Mouse (Mus musculus) liver, embryonic 14.5 days (tissue): ENCODE data around the gene Otud7b. TPM values are rescaled to one million over a fixed set of nuclear protein-coding genes. Genes with fewer than 3 reads are reported as not detected.

Source experiments
- ATAC-seq: fragments of 200-750 bp; cut with Nextera tagmentation; 2 replicates; pipeline ENCODE4 v1.8.0; 2017; ENCODE audit warnings: moderate number of reproducible peaks, mild to moderate bottlenecking, moderate library complexity; ENCODE audit not compliant: insufficient read depth
- DNase-seq, 3 experiments: peaks; one replicate each; pipeline ENCODE4 v3.0.0-alpha.2; 2012 to 2013; ENCODE audit warnings: low read depth in 3 of 3, low spot score in 3 of 3
- H3K27ac ChIP-seq: fragments of 300-500 bp; sonication (generic); 2 replicates; pipeline ENCODE4 v1.5.1; 2014; ENCODE audit warnings: moderate library complexity, mild to moderate bottlenecking, control low read depth, inconsistent platforms
- H3K27me3 ChIP-seq: fragments of 300-500 bp; sonication (generic); 2 replicates; pipeline ENCODE4 v1.6.1; 2014; ENCODE audit warnings: mild to moderate bottlenecking, low read length, moderate library complexity; ENCODE audit not compliant: control insufficient read depth, insufficient read depth
- H3K36me3 ChIP-seq: fragments of 300-500 bp; sonication (generic); replicated peaks from 2 replicates; pipeline ENCODE4 v1.6.1; 2014; ENCODE audit warnings: low read depth; ENCODE audit not compliant: control insufficient read depth, insufficient read depth
- H3K4me1 ChIP-seq, 2 experiments: fragments of 200-500 bp in 1 of 2; fragments of 300-500 bp in 1 of 2; sonication (generic) in 1 of 2; replicated peaks; 2 replicates each; pipeline ENCODE4 v1.6.1; 2012 to 2014; ENCODE audit warnings: antibody characterized with exemption in 1 of 2, inconsistent platforms in 1 of 2, low read length in 1 of 2; ENCODE audit not compliant: control insufficient read depth in 2 of 2, insufficient read depth in 2 of 2
- H3K4me2 ChIP-seq: fragments of 300-500 bp; sonication (generic); 2 replicates; pipeline ENCODE4 v1.6.1; 2014; ENCODE audit warnings: low read depth, mild to moderate bottlenecking, control low read depth, moderate library complexity
- H3K4me3 ChIP-seq, 2 experiments: fragments of 200-500 bp in 1 of 2; fragments of 300-500 bp in 1 of 2; sonication (generic) in 1 of 2; 2 replicates each; pipeline ENCODE4 v1.5.1; 2012 to 2014; ENCODE audit warnings: low read depth in 2 of 2, low read length in 2 of 2, mild to moderate bottlenecking in 2 of 2, control low read depth in 1 of 2, inconsistent platforms in 1 of 2, moderate library complexity in 1 of 2; ENCODE audit not compliant: insufficient read depth in 1 of 2
- H3K9ac ChIP-seq: fragments of 300-500 bp; sonication (generic); replicated peaks from 2 replicates; pipeline ENCODE4 v1.6.1; 2014; ENCODE audit warnings: mild to moderate bottlenecking, control low read depth, moderate library complexity
- H3K9me3 ChIP-seq: fragments of 300-500 bp; sonication (generic); 2 replicates; pipeline ENCODE4 v1.6.1; 2016; ENCODE audit warnings: low read length, mixed read lengths; ENCODE audit not compliant: control insufficient read depth
- CTCF ChIP-seq: IDR thresholded peaks from 2 replicates; pipeline ENCODE4 v1.5.1; 2016; ENCODE audit warnings: antibody characterized with exemption, low read depth, control low read depth
- EP300 ChIP-seq: IDR thresholded peaks from 2 replicates; pipeline ENCODE4 v1.6.1; 2016; ENCODE audit warnings: antibody characterized with exemption, low read depth
- WGBS: fragments of 180-500 bp; shearing (Covaris S2); extraction: QIAGEN DNeasy Blood & Tissue Kit; methylation state at CpG from one replicate; pipeline ENCODE4 v1.1.7; 2014; ENCODE audit not compliant: insufficient replicate concordance; 5-methylcytosine and 5-hydroxymethylcytosine counted together
- polyA plus RNA-seq, 2 experiments: library from polyadenylated mRNA; depleted of rRNA in 1 of 2; stranded (reverse) in 1 of 2; unstranded in 1 of 2; fragments of >200 nt; fragmentation: Nextera tagmentation in 1 of 2; extraction: Ambion mirVana in 1 of 2; gene quantifications; 2 replicates each; pipeline versions ENCODE4 v1.2.1 to v1.2.3; 2012 to 2014

Otud7b gene
- polyA plus RNA-seq, 2 experiments, result 3.5 to 5.2 TPM

GRCm38 (mm10) chr3:96168466-96169158 lies 64.3 kb downstream of the Otud7b start:
- Histone ChIP-seq H3K4me2 (no peak overlapping the region), H3K4me1 (peaks cover 7 to 12% of the 10 kb centered on the region in 2 experiments; a peak in 3 of 4 replicates), H3K9me3 (no peaks in the 10 kb centered on the region), H3K27ac (no peak overlapping the region), H3K9ac (no peak overlapping the region), H3K4me3 (no peak overlapping the region), H3K36me3 (no peaks in the 10 kb centered on the region), H3K27me3 (peaks cover under 1% of the 10 kb centered on the region)
- ATAC-seq (no peak), DNase-seq (no peak)
- WGBS, result 60% methylated on average over 12 of the region's 12 CpGs
- TF ChIP-seq EP300, result no peak
- no peak for TF ChIP-seq CTCF

GRCm38 (mm10) chr3:96170276-96170675 lies 65.9 kb downstream of the Otud7b start:
- WGBS, result 68% methylated on average over 4 of the region's 4 CpGs
- H3K36me3 ChIP-seq, result peaks cover 15% of the 10 kb centered on the region
- no peak overlapping the region for H3K4me2 ChIP-seq
- H3K9me3 ChIP-seq, result no peaks in the 10 kb centered on the region
- DNase-seq, result no peak
- no peak overlapping the region for H3K27ac ChIP-seq
- no peak overlapping the region for H3K4me3 ChIP-seq
- peaks cover 7 to 12% of the 10 kb centered on the region in 2 experiments; a peak in 3 of 4 replicates for H3K4me1 ChIP-seq
- no peaks in the 10 kb centered on the region for H3K27me3 ChIP-seq
- no peak for ATAC-seq
- TF ChIP-seq EP300 (no peak), CTCF (no peak)
- no peak overlapping the region for H3K9ac ChIP-seq

- Histone ChIP-seq H3K9ac (peak overlapping the region; percentile 90), H3K27me3 (no peaks in the 10 kb centered on the region), H3K4me3 (peak overlapping the region; percentile 65 to 92), H3K27ac (no peak overlapping the region), H3K4me1 (peaks cover 7 to 12% of the 10 kb centered on the region in 2 experiments; a peak in 3 of 4 replicates), H3K36me3 (peaks cover 21% of the 10 kb centered on the region), H3K4me2 (peak overlapping the region; percentile 94), H3K9me3 (no peaks in the 10 kb centered on the region)
- TF ChIP-seq CTCF (no peak), EP300 (no peak)
- ATAC-seq (no peak), DNase-seq (no peak)
- 43% methylated on average over 10 of the region's 10 CpGs for WGBS
Measured at GRCm38 (mm10) chr3:96170976-96171545, 66.7 kb downstream of the Otud7b start.

DNA sequence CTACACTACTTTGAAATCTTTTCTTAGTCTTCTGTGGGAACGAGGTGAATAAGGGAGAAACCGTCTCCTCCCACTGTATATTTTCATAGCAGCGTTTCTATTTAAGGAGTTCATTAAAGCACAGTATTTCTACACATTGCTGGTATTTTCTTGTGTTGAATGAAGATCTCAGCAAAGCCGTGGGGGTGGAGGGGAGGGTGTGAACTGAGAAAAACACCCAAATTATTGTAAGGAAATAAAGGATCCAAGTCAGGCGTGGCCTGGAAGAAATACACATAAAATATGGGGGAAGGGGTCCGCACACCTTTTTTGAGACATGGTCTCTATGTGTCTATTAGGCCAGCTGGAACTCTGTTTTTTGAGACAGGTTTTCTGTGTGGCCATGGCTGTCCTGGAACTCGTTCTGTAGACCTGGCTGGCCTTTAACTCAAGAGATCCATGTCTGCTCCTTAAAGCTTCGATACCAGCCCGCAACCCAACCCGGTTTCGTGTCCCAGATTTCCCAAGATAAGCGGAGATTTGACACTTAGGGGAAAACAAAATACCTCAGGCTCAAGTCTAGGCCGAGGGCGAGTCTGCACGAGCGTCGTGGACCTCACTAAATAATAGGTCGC lies 67.4 kb downstream of the Otud7b start:
- WGBS, result 15% methylated on average over 18 of the region's 18 CpGs
- no peak; the same call in 1 of the 2 replicates for ATAC-seq
- H3K9ac ChIP-seq, result peak overlapping the region; percentile 90

More for the DNA sequence above, 67.4 kb downstream of the Otud7b start:
- Histone ChIP-seq H3K27ac (peak overlapping the region; percentile 92), H3K4me3 (peak overlapping the region; percentile 65 to 92), H3K9me3 (no peaks in the 10 kb centered on the region), H3K36me3 (peaks cover 27% of the 10 kb centered on the region), H3K4me1 (peaks cover 7 to 12% of the 10 kb centered on the region in 2 experiments; a peak in 3 of 4 replicates), H3K27me3 (no peaks in the 10 kb centered on the region), H3K4me2 (peak overlapping the region; percentile 94)
- TF ChIP-seq EP300, result no peak
- no peak for TF ChIP-seq CTCF
- DNase-seq, result no peak
